28 mouse cellular contexts compared by ENCODE assay signal in genomic region chr2:27400083-27400482, GRCm38 (mm10). TPM values are rescaled to one million over a fixed set of nuclear protein-coding genes. Genes with fewer than 3 reads are reported as not detected.
"Had no signal": no experiment of that assay in that cellular context is flagged by ENCODE, and none has a peak within 500 bp of the region (broad histone marks: within the 10 kb centered on the region; RNA-seq: fewer than 3 reads in every experiment).

No protein-coding gene starts in this region.

- H3K36me3 ChIP-seq: heart, embryonic 15.5 days; hindbrain, embryonic 15.5 days; intestine, embryonic 15.5 days; liver, embryonic 15.5 days had no signal

- H3K4me2 ChIP-seq: heart, embryonic 11.5 days; heart, embryonic 13.5 days; heart, embryonic 15.5 days; hindbrain, embryonic 13.5 days; hindbrain, embryonic 15.5 days; intestine, embryonic 15.5 days; limb, embryonic 12.5 days; liver, embryonic 11.5 days; liver, embryonic 13.5 days; liver, embryonic 15.5 days had no signal

- H3K27me3 ChIP-seq: hindbrain, embryonic 13.5 days; hindbrain, embryonic 15.5 days; intestine, embryonic 15.5 days; limb, embryonic 12.5 days; liver, embryonic 13.5 days; liver, embryonic 15.5 days had no signal

- DNase-seq: gastrocnemius, adult 2 months; gastrocnemius, postnatal 10 days; gastrocnemius, postnatal 25 days; heart, adult 11 months; heart, adult 2 months; heart, postnatal 14 days; heart, postnatal 36 days; kidney, adult 18-20 months; kidney, adult 8-10 months; kidney, postnatal 10 days; kidney, postnatal 25 days; kidney, postnatal 4 days; layer of hippocampus, adult 9-11 months; liver; liver, embryonic 13.5 days had no signal

- H3K27ac ChIP-seq: gastrocnemius, adult 2 months; heart, adult 2 months; heart, embryonic 13.5 days; heart, embryonic 15.5 days; hindbrain, embryonic 13.5 days; hindbrain, embryonic 15.5 days; intestine, embryonic 15.5 days; left cerebral cortex, adult 2 months; limb, embryonic 10.5 days; limb, embryonic 12.5 days; liver, embryonic 13.5 days; liver, embryonic 15.5 days had no signal

- H3K4me3 ChIP-seq: gastrocnemius, adult 2 months; heart, adult 2 months; heart, embryonic 13.5 days; heart, embryonic 15.5 days; hindbrain, embryonic 13.5 days; hindbrain, embryonic 15.5 days; intestine, embryonic 15.5 days; left cerebral cortex, adult 2 months; limb, embryonic 10.5 days; limb, embryonic 12.5 days; liver, embryonic 13.5 days; liver, embryonic 15.5 days had no signal

- H3K9ac ChIP-seq: heart, embryonic 13.5 days; heart, embryonic 15.5 days; hindbrain, embryonic 13.5 days; hindbrain, embryonic 15.5 days; intestine, embryonic 15.5 days; limb, embryonic 12.5 days; liver, embryonic 13.5 days; liver, embryonic 15.5 days had no signal

- H3K9me3 ChIP-seq: heart, embryonic 13.5 days; heart, embryonic 15.5 days; hindbrain, embryonic 13.5 days; hindbrain, embryonic 15.5 days; intestine, embryonic 15.5 days; liver, embryonic 15.5 days had no signal

- ATAC-seq: inflammation-experienced regulatory T-cells, adult 6 months; intestine, embryonic 15.5 days; intestine, postnatal 0 days had no signal

RNA-seq across cellular contexts. Expression of gene Brd3os, which starts 42.0 kb away (rescaled TPM):
- polyA plus RNA-seq: inflammation-experienced regulatory T-cells, adult 6 months had no signal
